Mouse (Mus musculus): ENCODE results near the gene Gm42420. TPM values are rescaled to one million over a fixed set of nuclear protein-coding genes. Genes with fewer than 3 reads are reported as not detected.

Gm42420 gene
- total RNA-seq (2014; fragmentation: Nextera tagmentation) (not detected in 2 replicates), total RNA-seq (2017) (0.27 TPM in 1 of 2 replicates, not detected in the other), polyA plus RNA-seq (2012) (not detected in 2 replicates)

DNA sequence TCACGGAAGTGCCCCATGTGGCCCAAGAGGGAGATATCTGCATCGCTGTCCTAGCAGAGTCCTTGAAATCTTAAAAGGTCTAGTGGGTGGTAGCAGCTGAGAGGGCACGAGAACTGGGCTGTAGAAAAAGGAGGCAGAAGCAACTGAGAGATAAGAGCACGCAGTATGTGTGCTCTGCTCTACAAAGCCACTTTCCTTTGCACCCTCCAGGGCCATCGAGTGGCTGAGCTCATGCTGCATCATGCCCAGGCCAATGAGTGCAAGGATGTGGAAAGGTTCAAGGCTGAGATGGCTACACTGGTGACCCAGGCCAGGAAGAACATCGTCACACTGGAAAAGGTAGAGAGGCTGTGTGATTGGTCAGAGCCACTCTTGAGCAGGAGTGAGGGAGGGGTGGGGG lies at the start of gene Gm42420:
TSS of gene Gm42420 (plus strand) at position 237 of the 400 bp plus-strand sequence.
- Histone ChIP-seq H3K36me3 (replicated peaks) (peaks cover 86% of the 10 kb centered on the region), H3K27me3 (ENCODE audit: insufficient read depth, low read length) (no peaks in the 10 kb centered on the region), H3K4me1 (ENCODE audit: insufficient read depth, low read depth, low read length) (peaks cover 6% of the 10 kb centered on the region; the same call in 1 of the 2 replicates), H3K9me3 (replicated peaks) (no peaks in the 10 kb centered on the region), H3K4me3 (ENCODE audit: low read depth, low read length) (no peak within 1 kb of the TSS)
- TF ChIP-seq CTCF (IDR thresholded peaks at IDR 0.05; ENCODE audit: low read depth, low read length) (no peak), GATA1 (IDR thresholded peaks at IDR 0.05; ENCODE audit: borderline replicate concordance, low read length) (no peak), GATA2 (IDR thresholded peaks at IDR 0.05; ENCODE audit: borderline replicate concordance, low read depth, low read length) (no peak), POLR2AphosphoS5 (IDR thresholded peaks at IDR 0.05; ENCODE audit: insufficient replicate concordance, low read depth, low read length) (no peak), TAL1 (conservative IDR thresholded peaks at IDR 0.05; ENCODE audit: low read depth, low read length) (no peak)
- no peak for DNase-seq (ENCODE audit: low spot score)
- no peak for ATAC-seq (ENCODE audit: extremely low read depth, insufficient number of reproducible peaks, low FRiP score, poor library complexity, severe bottlenecking)

DNA sequence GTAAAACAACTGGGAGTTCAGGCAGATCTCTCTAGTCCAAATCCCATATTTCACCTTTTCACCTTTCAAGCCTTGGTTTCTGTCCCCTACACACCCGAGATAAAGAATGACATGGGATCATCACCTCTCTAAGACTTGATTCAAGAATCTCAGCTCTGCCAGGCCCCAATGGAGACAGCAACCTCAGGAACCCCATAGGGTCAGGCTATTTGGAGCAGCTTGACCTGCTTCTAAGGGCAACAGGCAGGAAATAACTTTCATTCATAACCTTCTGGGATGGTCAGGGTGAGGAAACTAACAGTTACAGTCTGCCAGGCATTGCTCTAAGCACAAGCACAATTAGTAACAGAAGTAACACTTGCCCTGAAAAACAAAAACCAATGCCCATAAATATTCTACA lies 48.9 kb upstream of the Gm42420 start:
- no peak for ATAC-seq (ENCODE audit: extremely low read depth, insufficient number of reproducible peaks, low FRiP score, poor library complexity, severe bottlenecking)
- Histone ChIP-seq H3K4me3 (ENCODE audit: low read depth, low read length) (no peak overlapping the region), H3K36me3 (replicated peaks) (no peaks in the 10 kb centered on the region), H3K4me1 (ENCODE audit: insufficient read depth, low read depth, low read length) (no peaks in the 10 kb centered on the region), H3K27me3 (ENCODE audit: insufficient read depth, low read length) (peaks cover 15% of the 10 kb centered on the region), H3K9me3 (replicated peaks) (no peaks in the 10 kb centered on the region)
- TF ChIP-seq GATA1 (IDR thresholded peaks at IDR 0.05; ENCODE audit: borderline replicate concordance, low read length), result no peak
- TF ChIP-seq GATA2 (IDR thresholded peaks at IDR 0.05; ENCODE audit: borderline replicate concordance, low read depth, low read length), result no peak
- no peak for TF ChIP-seq TAL1 (conservative IDR thresholded peaks at IDR 0.05; ENCODE audit: low read depth, low read length)
- no peak for TF ChIP-seq CTCF (IDR thresholded peaks at IDR 0.05; ENCODE audit: low read depth, low read length)
- no peak for TF ChIP-seq POLR2AphosphoS5 (IDR thresholded peaks at IDR 0.05; ENCODE audit: insufficient replicate concordance, low read depth, low read length)
- DNase-seq (ENCODE audit: low spot score), result no peak

GRCm38 (mm10) chr6:39537276-39537675 lies 48.3 kb upstream of the Gm42420 start:
- no peaks in the 10 kb centered on the region for H3K9me3 ChIP-seq (replicated peaks)
- no peak for ATAC-seq (ENCODE audit: extremely low read depth, insufficient number of reproducible peaks, low FRiP score, poor library complexity, severe bottlenecking)
- DNase-seq (ENCODE audit: low spot score), result no peak
- no peaks in the 10 kb centered on the region for H3K4me1 ChIP-seq (ENCODE audit: insufficient read depth, low read depth, low read length)
- TF ChIP-seq TAL1 (conservative IDR thresholded peaks at IDR 0.05; ENCODE audit: low read depth, low read length) (no peak), GATA2 (IDR thresholded peaks at IDR 0.05; ENCODE audit: borderline replicate concordance, low read depth, low read length) (no peak), CTCF (IDR thresholded peaks at IDR 0.05; ENCODE audit: low read depth, low read length) (no peak), GATA1 (IDR thresholded peaks at IDR 0.05; ENCODE audit: borderline replicate concordance, low read length) (no peak), POLR2AphosphoS5 (IDR thresholded peaks at IDR 0.05; ENCODE audit: insufficient replicate concordance, low read depth, low read length) (no peak)
- H3K27me3 ChIP-seq (ENCODE audit: insufficient read depth, low read length), result peaks cover 13% of the 10 kb centered on the region
- H3K4me3 ChIP-seq (ENCODE audit: low read depth, low read length), result no peak overlapping the region
- no peaks in the 10 kb centered on the region for H3K36me3 ChIP-seq (replicated peaks)

DNA sequence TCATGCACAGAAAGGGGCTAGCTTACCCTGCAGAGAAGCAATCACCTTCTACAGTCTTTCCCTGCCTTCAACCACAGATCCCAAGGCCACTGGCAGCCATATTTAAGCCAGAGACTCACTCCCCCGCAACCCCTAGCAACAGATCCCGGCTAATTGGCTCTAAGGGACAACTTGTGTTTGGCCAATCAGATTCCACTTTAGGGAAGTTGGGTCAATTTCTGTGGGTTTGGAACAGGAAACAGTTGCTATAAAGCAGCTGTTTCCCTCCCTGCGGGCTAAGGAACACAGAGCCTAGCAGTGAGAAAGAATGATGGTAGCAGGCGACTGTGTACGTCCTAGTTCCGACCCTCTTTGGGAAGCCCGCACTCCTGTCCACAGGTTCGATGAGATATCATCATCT lies 47.3 kb upstream of the Gm42420 start:
- no peak overlapping the region for H3K4me3 ChIP-seq (ENCODE audit: low read depth, low read length)
- H3K36me3 ChIP-seq (replicated peaks), result no peaks in the 10 kb centered on the region
- ATAC-seq (ENCODE audit: extremely low read depth, insufficient number of reproducible peaks, low FRiP score, poor library complexity, severe bottlenecking) (no peak), DNase-seq (ENCODE audit: low spot score) (no peak)
- TF ChIP-seq POLR2AphosphoS5 (IDR thresholded peaks at IDR 0.05; ENCODE audit: insufficient replicate concordance, low read depth, low read length) (no peak), GATA2 (IDR thresholded peaks at IDR 0.05; ENCODE audit: borderline replicate concordance, low read depth, low read length) (no peak)
- H3K9me3 ChIP-seq (replicated peaks), result no peaks in the 10 kb centered on the region
- H3K4me1 ChIP-seq (ENCODE audit: insufficient read depth, low read depth, low read length), result no peaks in the 10 kb centered on the region
- H3K27me3 ChIP-seq (ENCODE audit: insufficient read depth, low read length), result peaks cover 18% of the 10 kb centered on the region

DNA sequence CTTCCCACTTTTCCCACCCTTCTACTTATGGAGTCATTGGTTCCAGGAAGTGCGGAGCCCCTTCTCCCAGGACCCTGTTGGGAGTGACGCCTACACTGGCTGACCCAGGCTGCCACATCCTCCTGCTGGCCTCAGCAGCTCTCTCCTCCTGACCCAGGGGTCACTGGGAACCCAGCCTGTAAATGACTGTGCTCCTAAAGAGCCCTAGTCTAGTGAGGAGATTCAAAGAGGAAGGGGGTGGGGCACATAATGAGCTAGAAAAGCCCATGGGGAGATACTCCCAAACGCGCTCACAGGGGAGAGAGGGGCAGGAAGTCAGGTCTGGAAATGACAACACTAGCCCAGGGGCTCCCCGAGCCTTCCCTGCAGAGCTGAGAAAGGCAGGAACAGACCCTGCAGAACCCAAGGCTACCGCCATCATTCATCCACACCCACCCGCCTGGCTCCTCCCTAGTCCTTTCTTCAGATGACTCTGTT lies 45.8 kb upstream of the Gm42420 start:
- no peak for TF ChIP-seq TAL1 (conservative IDR thresholded peaks at IDR 0.05; ENCODE audit: low read depth, low read length)
- TF ChIP-seq GATA2 (IDR thresholded peaks at IDR 0.05; ENCODE audit: borderline replicate concordance, low read depth, low read length), result no peak
- no peak for TF ChIP-seq POLR2AphosphoS5 (IDR thresholded peaks at IDR 0.05; ENCODE audit: insufficient replicate concordance, low read depth, low read length)
- TF ChIP-seq CTCF (IDR thresholded peaks at IDR 0.05; ENCODE audit: low read depth, low read length), result no peak
- no peak for TF ChIP-seq GATA1 (IDR thresholded peaks at IDR 0.05; ENCODE audit: borderline replicate concordance, low read length)
- Histone ChIP-seq H3K36me3 (replicated peaks) (no peaks in the 10 kb centered on the region), H3K27me3 (ENCODE audit: insufficient read depth, low read length) (peaks cover 22% of the 10 kb centered on the region), H3K4me1 (ENCODE audit: insufficient read depth, low read depth, low read length) (no peaks in the 10 kb centered on the region), H3K4me3 (ENCODE audit: low read depth, low read length) (no peak overlapping the region), H3K9me3 (replicated peaks) (no peaks in the 10 kb centered on the region)
- DNase-seq (ENCODE audit: low spot score), result no peak
- ATAC-seq (ENCODE audit: extremely low read depth, insufficient number of reproducible peaks, low FRiP score, poor library complexity, severe bottlenecking), result no peak

GRCm38 (mm10) chr6:39540563-39540962 lies 45.0 kb upstream of the Gm42420 start:
- no peak overlapping the region for H3K4me3 ChIP-seq (ENCODE audit: low read depth, low read length)
- H3K4me1 ChIP-seq (ENCODE audit: insufficient read depth, low read depth, low read length), result no peaks in the 10 kb centered on the region
- H3K27me3 ChIP-seq (ENCODE audit: insufficient read depth, low read length), result peaks cover 25% of the 10 kb centered on the region
- H3K9me3 ChIP-seq (replicated peaks), result no peaks in the 10 kb centered on the region
- ATAC-seq (ENCODE audit: extremely low read depth, insufficient number of reproducible peaks, low FRiP score, poor library complexity, severe bottlenecking) (no peak), DNase-seq (ENCODE audit: low spot score) (no peak)
- TF ChIP-seq POLR2AphosphoS5 (IDR thresholded peaks at IDR 0.05; ENCODE audit: insufficient replicate concordance, low read depth, low read length) (no peak), TAL1 (conservative IDR thresholded peaks at IDR 0.05; ENCODE audit: low read depth, low read length) (no peak), GATA1 (IDR thresholded peaks at IDR 0.05; ENCODE audit: borderline replicate concordance, low read length) (no peak), GATA2 (IDR thresholded peaks at IDR 0.05; ENCODE audit: borderline replicate concordance, low read depth, low read length) (no peak), CTCF (IDR thresholded peaks at IDR 0.05; ENCODE audit: low read depth, low read length) (no peak)
- no peaks in the 10 kb centered on the region for H3K36me3 ChIP-seq (replicated peaks)
